Mouse (Mus musculus) ES-E14 (cell line): ENCODE results near the gene Cryba1. TPM values are rescaled to one million over a fixed set of nuclear protein-coding genes. Genes with fewer than 3 reads are reported as not detected.

Source experiments
- DNase-seq: peaks from one replicate; pipeline ENCODE4 v3.0.0-alpha.2; 2013; ENCODE audit warnings: low read depth, low spot score
- H3K27ac ChIP-seq: 2 replicates; pipeline ENCODE4 v1.5.1; 2012; ENCODE audit warnings: low read depth, mild to moderate bottlenecking, low read length, moderate library complexity, mixed read lengths; ENCODE audit not compliant: poor library complexity, insufficient read depth, severe bottlenecking
- H3K36me3 ChIP-seq: 2 replicates; pipeline ENCODE4 v1.6.1; 2012; ENCODE audit warnings: mild to moderate bottlenecking, low read length, moderate library complexity, mixed read lengths; ENCODE audit not compliant: control insufficient read depth, poor library complexity, insufficient read depth, severe bottlenecking
- H3K4me1 ChIP-seq, 2 experiments: fragments of 150-350 bp in 1 of 2; sonication (generic) in 1 of 2; 2 replicates each; pipeline ENCODE4 v1.6.1; 2012; ENCODE audit warnings: low read length in 2 of 2, mild to moderate bottlenecking in 1 of 2, mixed read lengths in 1 of 2; ENCODE audit not compliant: control insufficient read depth in 2 of 2, insufficient read depth in 2 of 2, poor library complexity in 1 of 2
- H3K4me3 ChIP-seq, 2 experiments: fragments of 150-350 bp in 1 of 2; sonication (generic) in 1 of 2; 2 replicates each; pipeline ENCODE4 v1.5.1; 2012; ENCODE audit warnings: low read length in 2 of 2, low read depth in 1 of 2, mild to moderate bottlenecking in 1 of 2, mixed read lengths in 1 of 2; ENCODE audit not compliant: insufficient read depth in 1 of 2, poor library complexity in 1 of 2, severe bottlenecking in 1 of 2
- H3K9ac ChIP-seq: 2 replicates; pipeline ENCODE4 v1.6.1; 2012; ENCODE audit warnings: low read depth, mild to moderate bottlenecking, low read length, mixed read lengths; ENCODE audit not compliant: poor library complexity, insufficient read depth, severe bottlenecking
- H3K9me3 ChIP-seq: fragments of 150-350 bp; sonication (generic); 2 replicates; pipeline ENCODE4 v1.6.1; 2012; ENCODE audit warnings: low read depth, mild to moderate bottlenecking, low read length; ENCODE audit not compliant: control insufficient read depth, insufficient read depth
- CHD2 ChIP-seq: IDR thresholded peaks from 2 replicates; pipeline ENCODE4 v1.6.1; 2014; ENCODE audit warnings: mild to moderate bottlenecking, low read depth, low read length, inconsistent platforms
- HCFC1 ChIP-seq: IDR thresholded peaks from 2 replicates; pipeline ENCODE4 v1.6.1; 2012; ENCODE audit warnings: low read length, inconsistent platforms, borderline replicate concordance; ENCODE audit not compliant: insufficient read depth
- MAFK ChIP-seq: IDR thresholded peaks from 2 replicates; pipeline ENCODE4 v1.6.1; 2014; ENCODE audit warnings: mild to moderate bottlenecking, low read depth, low read length, inconsistent platforms; ENCODE audit not compliant: insufficient read depth
- ZC3H11A ChIP-seq: IDR thresholded peaks from 2 replicates; pipeline ENCODE4 v1.6.1; 2012; ENCODE audit warnings: low read depth, mild to moderate bottlenecking, inconsistent platforms, low read length, borderline replicate concordance
- ZNF384 ChIP-seq: IDR thresholded peaks from 2 replicates; pipeline ENCODE4 v1.6.1; 2012; ENCODE audit warnings: low read depth, low read length, inconsistent platforms
- in situ Hi-C, 2 experiments: fragments of 600-800 bp; cut with MboI; formaldehyde crosslinking; loops; one replicate each; pipeline ENCODE4 v1.15.1; 2025; ENCODE audit warnings: low sequenced_read_pairs in 2 of 2, inconsistent platforms in 1 of 2; ENCODE audit not compliant: unreplicated experiment in 2 of 2
- total RNA-seq: library from RNA; depleted of rRNA; stranded (reverse); fragments of 300-350 nt; gene quantifications from 2 replicates; pipeline ENCODE4 v1.2.3, GENCODE M21; 2012

The Cryba1 gene
- total RNA-seq, 1 experiment: not detected

DNA sequence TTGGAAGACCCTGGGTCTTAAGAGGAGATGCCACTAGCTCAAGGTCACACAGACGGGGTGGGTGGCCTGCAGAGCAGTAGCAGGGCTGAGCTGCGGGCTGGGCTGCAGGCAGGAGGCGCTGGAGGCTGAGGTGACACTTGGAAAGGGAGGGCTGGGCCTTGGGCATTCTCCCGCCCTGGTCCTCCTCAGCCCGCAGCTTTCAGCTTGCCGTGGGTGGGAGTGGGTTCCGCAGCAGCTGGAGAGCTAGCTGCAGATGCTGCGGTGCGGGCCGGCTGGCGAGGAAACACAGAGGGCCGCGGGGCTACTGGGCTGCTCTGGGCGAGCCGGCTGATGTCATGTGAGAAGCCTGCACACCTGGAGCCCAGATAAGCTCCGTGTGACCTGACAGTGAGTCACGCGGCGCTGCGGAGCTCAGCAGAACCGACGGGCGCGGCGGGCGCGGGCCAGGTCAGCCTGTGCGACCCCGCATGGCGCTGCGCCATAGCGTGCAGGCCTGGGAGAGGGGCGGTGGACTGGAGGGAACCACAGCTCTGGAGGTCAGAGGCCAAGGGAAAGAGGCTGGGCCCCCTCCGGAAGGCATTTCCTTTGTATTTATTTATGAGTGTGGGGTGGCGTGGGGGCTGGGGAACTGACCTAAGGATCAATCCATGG is 41.4 kb upstream of the Cryba1 start:
- Histone ChIP-seq H3K9me3 (no peaks in the 10 kb centered on the region), H3K27ac (no peak overlapping the region; the same call in none of the 2 replicates), H3K4me3 (peak overlapping the region; percentile 57 to 71), H3K9ac (peak overlapping the region; percentile 68), H3K4me1 (peaks cover 7 to 17% of the 10 kb centered on the region in 2 experiments; a peak in 1 of 4 replicates), H3K36me3 (no peaks in the 10 kb centered on the region)
- TF ChIP-seq HCFC1: no peak
- no peak for TF ChIP-seq ZC3H11A
- no peak for TF ChIP-seq ZNF384
- no peak for TF ChIP-seq MAFK
- TF ChIP-seq CHD2: no peak
- no peak for DNase-seq
- in situ Hi-C loops: no loop called here

DNA sequence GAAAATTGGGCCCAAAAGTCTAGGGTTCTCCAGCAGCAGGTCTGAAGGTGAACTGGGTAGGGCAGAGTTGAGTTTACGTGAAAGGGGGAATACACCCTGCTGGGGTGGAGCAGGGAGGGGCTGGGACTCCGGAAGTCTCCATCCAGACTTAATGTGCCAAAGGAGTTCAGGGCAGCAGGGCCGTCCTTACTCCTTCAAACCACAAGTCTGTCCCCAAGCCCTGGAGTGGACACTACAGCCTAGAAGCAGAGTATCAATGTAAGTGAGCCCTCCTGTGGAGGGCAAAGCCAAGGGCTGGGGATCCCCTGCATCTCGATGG is 40.3 kb upstream of the Cryba1 start:
- DNase-seq: no peak
- H3K9ac ChIP-seq: peak overlapping the region; percentile 63; the same call in 1 of the 2 replicates
- no peaks in the 10 kb centered on the region for H3K36me3 ChIP-seq
- TF ChIP-seq MAFK (no peak), CHD2 (no peak), ZC3H11A (no peak), ZNF384 (no peak), HCFC1 (no peak)
- peak overlapping the region; percentile 14 to 29; a peak in 3 of 4 replicates for H3K4me3 ChIP-seq
- H3K9me3 ChIP-seq: no peaks in the 10 kb centered on the region
- peaks cover 7 to 17% of the 10 kb centered on the region in 2 experiments; a peak in 1 of 4 replicates for H3K4me1 ChIP-seq
- peak overlapping the region; percentile 6; the same call in 1 of the 2 replicates for H3K27ac ChIP-seq
- in situ Hi-C loops: no loop called here

DNA sequence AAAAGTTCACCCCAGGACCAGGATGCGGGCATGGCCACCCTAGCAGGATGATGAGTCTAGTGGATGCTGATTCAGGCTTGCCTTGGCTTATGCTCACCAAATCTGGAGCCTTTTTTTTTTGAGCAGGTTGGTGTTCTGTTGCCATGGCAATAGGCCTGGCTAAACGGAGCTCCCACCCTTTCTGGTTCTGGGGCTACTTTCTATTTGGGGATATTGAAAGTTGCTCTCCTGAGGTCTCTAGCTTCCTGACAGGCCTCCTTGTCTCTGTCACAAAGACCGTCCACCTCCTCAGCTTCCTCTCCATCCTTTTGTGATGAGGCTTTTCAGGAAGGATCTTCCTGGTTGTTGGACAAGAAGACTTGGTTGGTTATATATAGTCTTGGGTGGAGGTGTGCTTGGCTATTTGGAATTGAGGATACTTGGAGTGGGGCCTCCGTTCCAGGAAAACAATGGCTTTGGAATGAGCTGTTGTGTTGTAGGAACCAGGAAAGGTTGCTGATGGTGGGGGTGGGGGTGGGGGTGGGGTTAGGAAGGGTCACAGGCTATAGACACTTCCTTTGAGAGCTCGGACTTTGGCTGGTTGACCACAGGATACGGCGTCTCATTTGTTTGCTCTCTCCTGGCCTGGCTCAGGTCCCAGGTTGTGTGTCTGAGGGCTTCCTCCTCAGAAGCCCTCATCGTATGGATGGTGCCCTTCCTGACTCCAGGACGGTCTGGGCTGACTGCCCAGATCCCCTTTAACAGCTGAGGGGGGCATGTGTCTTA is 39.8 kb upstream of the Cryba1 start:
- Histone ChIP-seq H3K4me1 (peaks cover 7 to 15% of the 10 kb centered on the region in 2 experiments; a peak in 1 of 4 replicates), H3K27ac (no peak overlapping the region), H3K36me3 (no peaks in the 10 kb centered on the region), H3K4me3 (peak overlapping the region; percentile 29 to 93), H3K9ac (peak overlapping the region; percentile 63; the same call in 1 of the 2 replicates), H3K9me3 (no peaks in the 10 kb centered on the region)
- in situ Hi-C loops: no loop called here
- no peak for TF ChIP-seq HCFC1
- no peak for DNase-seq

DNA sequence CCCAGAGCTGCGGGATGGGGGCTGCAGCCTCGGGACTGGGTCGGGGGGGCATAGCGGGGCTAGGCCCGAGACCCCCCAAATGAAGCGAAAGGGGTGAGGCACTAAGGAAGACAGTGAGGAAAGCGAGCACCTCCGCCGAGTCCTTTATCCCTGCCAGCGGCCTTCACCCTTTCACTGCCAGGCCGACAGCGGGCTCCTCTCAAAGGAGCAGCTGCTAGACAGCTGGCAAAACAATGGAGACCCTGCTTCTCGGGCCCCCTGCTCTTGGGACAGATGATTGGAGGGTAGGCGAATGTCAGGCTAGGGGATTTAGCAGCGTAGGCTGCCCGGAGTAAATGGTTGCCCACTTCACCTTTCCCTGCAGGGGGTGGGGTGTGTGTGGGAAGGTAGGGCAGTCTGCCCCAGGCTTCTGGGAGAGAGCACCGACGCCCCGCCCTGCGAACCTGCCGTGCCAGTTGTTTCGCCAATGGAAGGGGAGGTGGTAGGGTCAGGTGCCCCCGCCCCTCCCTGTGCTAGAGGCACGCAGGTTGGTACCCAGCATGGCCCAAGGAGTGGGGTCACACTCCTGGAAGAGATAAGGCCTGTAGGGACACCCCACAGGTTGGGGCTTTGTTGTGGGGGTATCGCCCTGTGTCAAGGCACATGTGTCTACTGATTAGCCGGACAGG is 38.7 kb upstream of the Cryba1 start:
- H3K36me3 ChIP-seq: no peaks in the 10 kb centered on the region
- TF ChIP-seq ZNF384 (no peak), HCFC1 (no peak), MAFK (no peak), CHD2 (no peak), ZC3H11A (no peak)
- in situ Hi-C loops: no loop called here
- H3K27ac ChIP-seq: no peak overlapping the region
- peak overlapping the region; percentile 79 for H3K9ac ChIP-seq
- H3K9me3 ChIP-seq: no peaks in the 10 kb centered on the region
- H3K4me1 ChIP-seq: peaks cover 7 to 15% of the 10 kb centered on the region in 2 experiments; a peak in 1 of 4 replicates
- no peak for DNase-seq
- H3K4me3 ChIP-seq: peak overlapping the region; percentile 83 to 93
